Mouse (Mus musculus): Measurements from ENCODE around the gene Pabpn1l.
"Not testable (repeated sequence)": the region's sequence is repeated elsewhere in the genome, so short reads cannot be mapped to it uniquely, and the experiment has no call there.

Gene Pabpn1l

DNA sequence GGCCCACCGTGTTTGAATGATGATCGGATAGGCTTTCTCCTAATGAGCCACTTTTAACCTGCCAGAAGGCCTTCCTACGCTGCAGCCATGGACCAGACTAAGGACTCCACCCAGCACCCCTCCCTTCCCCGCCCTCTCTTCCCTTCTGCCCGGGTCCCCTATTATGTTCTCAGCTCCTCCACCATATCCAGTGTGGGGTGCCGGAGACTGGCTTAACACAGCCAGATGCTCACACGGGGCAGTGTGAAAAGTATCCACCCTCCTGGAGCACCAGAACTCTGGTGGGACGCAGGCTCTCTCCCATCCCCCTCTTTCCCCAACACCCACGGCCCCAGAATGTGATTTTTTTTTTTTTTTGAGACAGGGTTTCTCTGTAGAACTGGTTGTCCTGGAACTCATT lies 49.0 kb downstream of the Pabpn1l start:
- no peak for DNase-seq

DNA sequence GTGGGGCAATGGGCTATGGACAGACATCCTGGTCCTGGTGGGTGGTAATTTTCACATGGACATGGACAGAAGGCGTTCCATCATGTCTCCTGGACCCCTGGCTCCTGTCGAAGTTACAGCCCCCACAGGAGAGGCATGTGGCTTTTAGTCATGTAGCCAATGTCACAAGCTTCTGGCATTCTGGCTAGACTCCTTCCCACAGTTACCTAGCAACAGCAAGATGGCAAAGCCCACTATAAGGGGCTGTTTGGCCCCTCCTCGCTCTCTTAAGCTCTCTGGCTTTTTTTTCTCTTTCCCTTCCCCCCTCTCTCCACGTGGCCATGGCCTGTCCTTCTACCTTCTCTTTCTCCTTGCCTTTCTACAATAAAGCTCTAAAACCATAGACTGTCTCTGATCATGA lies 49.4 kb downstream of the Pabpn1l start:
- DNase-seq, result not testable (repeated sequence)

GRCm38 (mm10) chr8:122572751-122573150 lies 49.8 kb downstream of the Pabpn1l start:
- no peak for DNase-seq

- DNase-seq, result no peak
Measured at GRCm38 (mm10) chr8:122571750-122572267, 50.7 kb downstream of the Pabpn1l start.

- DNase-seq, result no peak
Measured at GRCm38 (mm10) chr8:122571153-122571552, 51.4 kb downstream of the Pabpn1l start.

DNA sequence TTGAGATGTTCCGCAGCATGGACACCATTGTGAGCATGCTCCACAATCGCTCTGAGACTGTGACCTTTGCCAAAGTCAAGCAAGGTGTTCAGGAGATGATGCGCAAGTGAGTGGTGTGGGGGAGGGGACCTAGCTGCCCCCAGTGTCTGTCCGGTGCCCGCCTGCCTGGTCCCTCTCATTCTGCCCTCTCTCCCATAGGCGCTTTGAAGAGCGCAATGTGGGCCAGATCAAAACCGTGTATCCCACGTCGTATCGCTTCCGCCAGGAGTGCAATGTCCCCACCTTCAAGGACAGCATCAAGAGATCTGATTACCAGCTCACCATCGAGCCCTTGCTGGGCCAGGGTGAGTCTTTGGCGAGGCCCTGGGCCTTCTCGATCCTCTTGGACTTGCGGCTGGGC lies 52.5 kb downstream of the Pabpn1l start:
- no peak for DNase-seq
